Mouse (Mus musculus) erythroblast, embryonic 14.5 days (primary cell): Measurements from ENCODE around the gene Rin3. TPM values are rescaled to one million over a fixed set of nuclear protein-coding genes. Genes with fewer than 3 reads are reported as not detected.

Experiments used
- H3K27me3 ChIP-seq: 2 replicates; pipeline ENCODE4 v1.6.1; 2012; ENCODE audit warnings: inconsistent platforms; ENCODE audit not compliant: control insufficient read depth
- H3K36me3 ChIP-seq: 2 replicates; pipeline ENCODE4 v1.6.1; 2012; ENCODE audit warnings: mild to moderate bottlenecking, inconsistent platforms; ENCODE audit not compliant: control insufficient read depth
- H3K4me1 ChIP-seq: 2 replicates; pipeline ENCODE4 v1.6.1; 2012; ENCODE audit warnings: inconsistent platforms; ENCODE audit not compliant: control insufficient read depth
- H3K4me3 ChIP-seq: replicated peaks from 2 replicates; pipeline ENCODE3; 2012; ENCODE audit warnings: moderate library complexity, mild to moderate bottlenecking, inconsistent platforms
- H3K9me3 ChIP-seq: 2 replicates; pipeline ENCODE4 v1.6.1; 2012; ENCODE audit warnings: low read length, inconsistent platforms, mixed read lengths; ENCODE audit not compliant: control insufficient read depth
- GATA1 ChIP-seq: IDR thresholded peaks from 2 replicates; pipeline ENCODE4 v1.6.1; 2012; ENCODE audit warnings: low read length, inconsistent platforms, mixed read lengths
- TAL1 ChIP-seq: IDR thresholded peaks from 3 replicates; pipeline ENCODE4 v1.6.1; 2012; ENCODE audit warnings: low read length, inconsistent platforms, mixed read lengths
- polyA plus RNA-seq: library from polyadenylated mRNA; stranded (reverse); fragments of >175 nt; gene quantifications from 2 replicates; pipeline ENCODE4 v1.2.3, GENCODE M21; 2012

Rin3 gene
- polyA plus RNA-seq, 1 experiment, result 0.44 TPM

DNA sequence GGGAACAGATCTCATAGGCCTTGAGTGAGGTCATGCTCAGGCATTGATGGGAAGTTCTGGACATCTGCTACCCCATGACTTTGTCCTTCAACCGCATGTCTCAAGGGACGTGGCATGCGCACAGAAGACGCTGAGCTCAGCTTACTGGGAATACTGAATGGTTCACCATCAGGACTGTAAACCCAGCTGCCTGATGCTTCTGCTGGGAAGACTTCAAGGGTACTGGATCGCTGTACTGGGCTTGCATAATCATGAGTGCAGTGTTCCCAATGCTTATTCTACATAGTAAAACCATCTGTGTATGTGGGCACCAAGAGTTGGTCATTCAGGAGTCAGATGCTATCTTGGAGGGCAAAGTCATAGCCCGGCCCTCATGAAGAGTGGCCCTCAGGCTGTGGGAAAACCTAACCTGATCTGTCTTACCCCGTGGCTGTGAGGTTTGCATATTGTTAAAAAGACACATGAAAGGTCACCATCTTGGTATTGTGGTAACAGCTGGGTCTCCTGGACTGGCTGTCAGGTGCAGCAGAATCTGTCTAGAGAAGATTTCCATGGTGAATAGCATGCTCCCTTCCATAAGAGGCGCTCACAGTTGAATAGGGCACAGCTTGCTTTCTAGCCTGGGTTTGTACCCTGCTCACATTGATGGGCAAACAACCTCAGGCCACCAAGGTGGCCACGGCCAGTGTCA lies 83.4 kb downstream of the Rin3 start:
- Histone ChIP-seq H3K36me3 (peaks cover 2% of the 10 kb centered on the region; the same call in 1 of the 2 replicates), H3K4me1 (no peaks in the 10 kb centered on the region), H3K4me3 (no peak overlapping the region), H3K9me3 (no peaks in the 10 kb centered on the region), H3K27me3 (no peaks in the 10 kb centered on the region)
- no peak for TF ChIP-seq TAL1
- TF ChIP-seq GATA1, result no peak

- Histone ChIP-seq H3K27me3 (no peaks in the 10 kb centered on the region), H3K36me3 (peaks cover 4% of the 10 kb centered on the region; the same call in 1 of the 2 replicates), H3K9me3 (no peaks in the 10 kb centered on the region), H3K4me3 (no peak overlapping the region), H3K4me1 (no peaks in the 10 kb centered on the region)
- TF ChIP-seq GATA1 (no peak), TAL1 (no peak)
These were observed 84.2 kb downstream of the Rin3 start for GRCm38 (mm10) chr12:102367075-102367474.

GRCm38 (mm10) chr12:102368066-102368465 lies 85.2 kb downstream of the Rin3 start:
- H3K27me3 ChIP-seq, result no peaks in the 10 kb centered on the region
- no peak overlapping the region for H3K4me3 ChIP-seq
- H3K4me1 ChIP-seq, result no peaks in the 10 kb centered on the region
- H3K9me3 ChIP-seq, result no peaks in the 10 kb centered on the region
- TF ChIP-seq TAL1 (no peak), GATA1 (no peak)
- H3K36me3 ChIP-seq, result peaks cover 4% of the 10 kb centered on the region; the same call in 1 of the 2 replicates

- Histone ChIP-seq H3K36me3 (peaks cover 5% of the 10 kb centered on the region; the same call in 1 of the 2 replicates), H3K4me1 (no peaks in the 10 kb centered on the region), H3K4me3 (no peak overlapping the region), H3K27me3 (no peaks in the 10 kb centered on the region), H3K9me3 (no peaks in the 10 kb centered on the region)
- no peak for TF ChIP-seq TAL1
- no peak for TF ChIP-seq GATA1
These were observed 85.7 kb downstream of the Rin3 start for GRCm38 (mm10) chr12:102368556-102368955.

DNA sequence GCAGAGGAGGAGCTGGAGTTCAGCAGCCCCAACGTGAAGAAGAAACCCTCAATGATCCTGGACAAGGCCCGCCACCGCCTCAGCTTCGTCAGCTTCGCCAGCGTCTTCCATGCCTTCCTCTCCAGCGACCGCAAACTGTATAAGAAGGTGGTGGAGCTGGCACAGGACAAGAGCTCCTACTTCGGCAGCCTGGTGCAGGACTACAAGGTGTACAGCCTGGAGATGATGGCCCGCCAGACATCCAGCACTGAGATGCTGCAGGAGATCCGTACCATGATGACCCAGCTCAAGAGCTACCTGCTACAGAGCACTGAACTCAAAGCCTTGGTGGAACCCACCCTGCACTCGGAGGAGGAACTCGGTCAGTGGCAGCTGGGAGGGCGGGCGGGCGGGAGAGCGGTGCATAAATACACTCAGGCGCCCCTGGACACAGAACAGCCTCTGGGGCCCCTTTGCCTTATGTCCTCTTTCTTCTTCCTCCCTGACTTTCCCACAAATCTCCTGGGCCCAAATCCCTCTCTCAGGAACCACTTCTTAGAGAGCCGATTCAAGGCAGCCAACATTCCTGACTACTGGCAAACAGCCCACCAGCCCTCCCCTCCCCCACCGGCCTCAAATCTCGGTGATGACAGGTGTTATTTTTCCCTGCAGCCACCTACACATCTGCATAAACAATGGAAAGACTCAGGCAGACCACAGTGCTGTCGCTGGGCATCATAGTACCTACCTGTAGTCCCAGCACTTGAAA lies 86.8 kb downstream of the Rin3 start:
- no peaks in the 10 kb centered on the region for H3K4me1 ChIP-seq
- H3K4me3 ChIP-seq, result no peak overlapping the region
- TF ChIP-seq TAL1, result no peak
- no peak for TF ChIP-seq GATA1
- no peaks in the 10 kb centered on the region for H3K27me3 ChIP-seq
- H3K36me3 ChIP-seq, result peaks cover 9% of the 10 kb centered on the region; the same call in 1 of the 2 replicates
- H3K9me3 ChIP-seq, result no peaks in the 10 kb centered on the region

DNA sequence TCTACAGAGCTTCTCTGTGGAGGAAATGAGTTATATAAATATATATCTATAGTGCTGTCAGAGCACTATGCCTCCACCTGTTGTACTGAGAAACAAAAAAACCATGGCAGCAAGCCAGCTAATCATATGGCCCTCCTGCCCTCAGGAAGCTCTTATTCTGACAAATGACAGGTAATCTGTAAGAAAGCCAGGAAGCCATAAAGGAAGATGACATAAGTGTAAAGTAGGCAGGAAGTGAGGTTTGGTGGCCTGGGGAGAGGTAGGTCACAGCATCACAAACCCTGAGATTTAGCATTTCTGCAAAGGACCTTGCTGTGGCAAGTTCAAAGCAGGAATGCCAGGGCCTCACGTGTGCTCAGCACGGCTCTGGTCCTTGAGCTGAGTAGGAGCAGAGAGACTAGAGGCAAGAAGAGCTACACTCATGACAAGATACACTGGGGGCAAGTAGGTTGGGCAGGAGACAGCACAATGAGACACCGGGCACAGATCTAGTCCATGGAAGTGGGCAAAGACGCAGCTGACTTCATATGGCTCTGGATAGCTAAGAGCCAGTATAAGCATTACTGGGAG lies 88.2 kb downstream of the Rin3 start:
- no peaks in the 10 kb centered on the region for H3K27me3 ChIP-seq
- peaks cover 9% of the 10 kb centered on the region; the same call in 1 of the 2 replicates for H3K36me3 ChIP-seq
- TF ChIP-seq TAL1 (no peak), GATA1 (no peak)
- no peak overlapping the region for H3K4me3 ChIP-seq
- no peaks in the 10 kb centered on the region for H3K9me3 ChIP-seq
- no peaks in the 10 kb centered on the region for H3K4me1 ChIP-seq

DNA sequence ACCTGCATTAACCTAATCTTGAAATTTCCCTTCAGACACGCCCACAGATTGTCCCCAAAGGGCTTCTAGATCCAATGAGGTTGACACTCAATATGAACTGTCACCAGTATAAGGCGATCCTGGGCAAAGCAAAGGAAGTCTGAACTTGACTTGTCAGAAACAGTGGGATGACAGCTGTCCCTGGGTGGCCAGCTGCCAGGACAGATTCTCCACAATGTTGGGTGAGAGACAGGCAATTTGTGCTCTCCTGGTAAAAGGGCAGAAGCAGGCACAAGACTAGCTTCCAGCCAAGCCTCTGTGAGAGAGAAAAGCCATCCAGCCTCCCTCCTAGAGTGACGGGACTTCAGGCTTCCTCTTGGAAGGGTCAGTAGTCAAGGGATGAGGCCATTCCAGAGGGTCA lies 89.5 kb downstream of the Rin3 start:
- H3K36me3 ChIP-seq, result peaks cover 9% of the 10 kb centered on the region; the same call in 1 of the 2 replicates
- TF ChIP-seq TAL1 (no peak), GATA1 (no peak)

DNA sequence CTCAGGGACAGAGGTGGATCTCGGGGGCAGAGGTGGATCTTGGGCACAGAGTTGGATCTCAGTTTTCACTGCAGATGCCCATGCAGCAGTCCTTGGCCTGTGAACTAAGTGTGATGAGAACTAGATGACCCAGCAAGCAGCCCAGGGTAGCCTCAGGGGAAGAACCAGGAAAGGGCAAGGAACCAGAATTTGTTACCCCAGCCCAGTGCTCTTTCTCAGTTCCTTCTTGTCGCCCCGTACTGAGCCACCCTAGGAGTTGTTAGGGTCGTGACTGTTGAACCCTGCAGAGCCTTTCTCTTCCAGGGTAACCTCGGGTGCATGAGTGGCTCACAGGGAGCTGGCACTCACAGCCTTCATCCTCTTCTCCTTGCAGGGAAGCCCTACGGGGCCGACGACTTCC lies 99.3 kb downstream of the Rin3 start:
- TF ChIP-seq TAL1, result no peak
- TF ChIP-seq GATA1, result no peak
- H3K9me3 ChIP-seq, result no peaks in the 10 kb centered on the region
- H3K4me3 ChIP-seq, result no peak overlapping the region
- H3K36me3 ChIP-seq, result peaks cover 4% of the 10 kb centered on the region; the same call in 1 of the 2 replicates
- H3K4me1 ChIP-seq, result no peaks in the 10 kb centered on the region
- H3K27me3 ChIP-seq, result no peaks in the 10 kb centered on the region

More for the DNA sequence above, 89.5 kb downstream of the Rin3 start:
- Histone ChIP-seq H3K27me3 (no peaks in the 10 kb centered on the region), H3K4me3 (no peak overlapping the region), H3K9me3 (no peaks in the 10 kb centered on the region), H3K4me1 (no peaks in the 10 kb centered on the region)

DNA sequence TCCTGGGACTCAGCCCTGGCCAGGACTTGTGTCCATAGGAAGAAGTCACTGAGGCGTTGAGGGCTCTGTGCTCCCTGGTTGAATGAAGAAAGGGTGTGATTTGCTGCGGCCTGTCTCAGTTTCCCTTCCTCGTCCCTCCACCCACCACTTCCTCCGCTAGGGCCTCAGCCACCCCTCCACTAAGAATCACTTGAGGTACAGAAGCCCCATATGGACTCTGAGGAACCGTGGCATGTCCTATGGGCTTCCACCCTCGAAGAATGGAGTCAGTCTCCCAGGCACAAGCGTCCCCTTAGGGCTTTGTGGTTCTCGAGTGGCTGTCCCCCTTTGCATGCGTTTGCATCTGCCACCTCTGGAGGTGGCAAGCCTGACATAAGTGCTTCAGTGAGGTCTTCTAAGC lies 100.4 kb downstream of the Rin3 start:
- Histone ChIP-seq H3K4me1 (peaks cover 2% of the 10 kb centered on the region; the same call in 1 of the 2 replicates), H3K36me3 (peaks cover 8% of the 10 kb centered on the region; the same call in 1 of the 2 replicates)
- no peak for TF ChIP-seq GATA1
- TF ChIP-seq TAL1, result no peak

More for the DNA sequence above, 100.4 kb downstream of the Rin3 start:
- Histone ChIP-seq H3K4me3 (no peak overlapping the region), H3K9me3 (no peaks in the 10 kb centered on the region), H3K27me3 (no peaks in the 10 kb centered on the region)
